Mouse (Mus musculus) left cerebral cortex, adult 2 months (tissue): ENCODE measurements around the gene Zfc3h1. TPM values are rescaled to one million over a fixed set of nuclear protein-coding genes. Genes with fewer than 3 reads are reported as not detected.

Experiments
- DNase-seq, 2 experiments: peaks; one replicate each; pipeline ENCODE4 v3.0.0; 2021 to 2022; ENCODE audit warnings: low spot score in 2 of 2, mixed read lengths in 1 of 2; ENCODE audit errors: extremely low spot score in 1 of 2
- H3K27ac ChIP-seq: fragments of 200-600 bp; 2 replicates; pipeline ENCODE4 v1.8.1; 2022
- H3K4me3 ChIP-seq: fragments of 200-600 bp; 2 replicates; pipeline ENCODE4 v1.8.1; 2022
- CTCF ChIP-seq: fragments of 200-600 bp; IDR thresholded peaks from 2 replicates; pipeline ENCODE4 v1.8.1; 2022; ENCODE audit warnings: antibody characterized with exemption, mild to moderate bottlenecking, moderate library complexity
- intact Hi-C: fragments of 180-260 bp; cut with DNase I; formaldehyde crosslinking; loops from one replicate; pipeline ENCODE4 v1.15.1; 2025
- total RNA-seq, 2 experiments: library from RNA; stranded (reverse); gene quantifications; 2 replicates each; pipeline ENCODE4 v1.2.3; 2021

The Zfc3h1 gene
- total RNA-seq, 2 experiments from 2014 or later = 54.6 to 61.2 TPM

GRCm38 (mm10) chr10:115356106-115356505, 28.7 kb upstream of the Zfc3h1 start:
- Histone ChIP-seq H3K4me3 (no peak overlapping the region), H3K27ac (no peak overlapping the region)
- intact Hi-C loops = no loop called here
- no peak for DNase-seq
- TF ChIP-seq CTCF = no peak

- no peak for DNase-seq
- no peak overlapping the region for H3K4me3 ChIP-seq
- TF ChIP-seq CTCF = no peak
- intact Hi-C loops = no loop called here
- no peak overlapping the region for H3K27ac ChIP-seq
Measured at GRCm38 (mm10) chr10:115358216-115358919, 26.4 kb upstream of the Zfc3h1 start.

- no peak overlapping the region for H3K27ac ChIP-seq
- TF ChIP-seq CTCF = no peak
- intact Hi-C loops = no loop called here
- no peak for DNase-seq
- H3K4me3 ChIP-seq = no peak overlapping the region
Measured at GRCm38 (mm10) chr10:115359066-115359465, 25.7 kb upstream of the Zfc3h1 start.

- peak; percentile 20; the same call in 1 of the 2 replicates for TF ChIP-seq CTCF
- intact Hi-C loops = loop anchor here (1.0 kb wide), 1 partner anchor 22 kb away; the partner anchor contains the start of genes Thap2 and Zfc3h1
Measured at GRCm38 (mm10) chr10:115361840-115362622, 22.7 kb upstream of the Zfc3h1 start, which contains the start of gene Tmem19. Gene Tmem19, minus strand, starts transcription at chr10:115362501.

GRCm38 (mm10) chr10:115362623-115362964, 22.2 kb upstream of the Zfc3h1 start:
- H3K27ac ChIP-seq = peak overlapping the region; percentile 90
- TF ChIP-seq CTCF = no peak
- H3K4me3 ChIP-seq = peak overlapping the region; percentile 66
- DNase-seq = no peak
- intact Hi-C loops = loop anchor here (1.0 kb wide), 1 partner anchor 22 kb away; the partner anchor contains the start of genes Thap2 and Zfc3h1

More at GRCm38 (mm10) chr10:115361840-115362622, 22.7 kb upstream of the Zfc3h1 start, which contains the start of gene Tmem19:
- peak within 1 kb of the TSS; percentile 90 for H3K27ac ChIP-seq
- DNase-seq = peak; percentile 93 to 95
- peak within 1 kb of the TSS; percentile 66 for H3K4me3 ChIP-seq

GRCm38 (mm10) chr10:115363151-115363550, 21.6 kb upstream of the Zfc3h1 start:
- H3K27ac ChIP-seq = peak overlapping the region; percentile 90; the same call in 1 of the 2 replicates
- no peak for DNase-seq
- intact Hi-C loops = no loop called here
- no peak for TF ChIP-seq CTCF
- no peak overlapping the region for H3K4me3 ChIP-seq

- intact Hi-C loops = no loop called here
- Histone ChIP-seq H3K27ac (no peak overlapping the region), H3K4me3 (no peak overlapping the region)
- no peak for TF ChIP-seq CTCF
- no peak for DNase-seq
Measured at GRCm38 (mm10) chr10:115381506-115382084, 3.2 kb upstream of the Zfc3h1 start.

- intact Hi-C loops = no loop called here
- no peak for TF ChIP-seq CTCF
Measured at GRCm38 (mm10) chr10:115382846-115383643, 1.7 kb upstream of the Zfc3h1 start.

GRCm38 (mm10) chr10:115383644-115384220, 1.0 kb upstream of the Zfc3h1 start:
- H3K4me3 ChIP-seq = peak overlapping the region; percentile 94
- DNase-seq = no peak
- H3K27ac ChIP-seq = peak overlapping the region; percentile 87
- no peak for TF ChIP-seq CTCF
- intact Hi-C loops = loop anchor here (1.0 to 2.0 kb wide), 2 partner anchors 21 to 69 kb away; partner anchors contain the start of genes Rab21 and Tmem19

More at GRCm38 (mm10) chr10:115382846-115383643, 1.7 kb upstream of the Zfc3h1 start:
- Histone ChIP-seq H3K4me3 (peak overlapping the region; percentile 94), H3K27ac (no peak overlapping the region)
- DNase-seq = no peak
